Mouse (Mus musculus): ENCODE results near the gene Clrn3. TPM values are rescaled to one million over a fixed set of nuclear protein-coding genes. Genes with fewer than 3 reads are reported as not detected.

The Clrn3 gene
- total and polyA plus RNA-seq, 2 experiments from 2014 or later = not detected

- Histone ChIP-seq H3K4me2 (ENCODE audit: low read depth, low read length) (no peak overlapping the region), H3K36me3 (ENCODE audit: insufficient read depth, low read length) (no peaks in the 10 kb centered on the region), H3K9me3 (ENCODE audit: low read length) (no peaks in the 10 kb centered on the region), H3K4me1 (ENCODE audit: insufficient read depth, low read length) (no peaks in the 10 kb centered on the region), H3K4me3 (ENCODE audit: low read length) (no peak overlapping the region), H3K9ac (replicated peaks; ENCODE audit: low read length) (no peak overlapping the region), H3K27me3 (ENCODE audit: insufficient read depth, low read length) (no peaks in the 10 kb centered on the region), H3K27ac (no peak overlapping the region)
- no peak for TF ChIP-seq CTCF (IDR thresholded peaks at IDR 0.05; ENCODE audit: low read depth)
- WGBS = 82% methylated on average over 6 of the region's 6 CpGs
- DNase-seq (ENCODE audit: low spot score) = no peak
- ATAC-seq = no peak
Observed at GRCm38 (mm10) chr7:135524424-135524967, 4.0 kb downstream of the Clrn3 start.

GRCm38 (mm10) chr7:135523981-135524380 is 4.5 kb downstream of the Clrn3 start:
- no peaks in the 10 kb centered on the region for H3K4me1 ChIP-seq (ENCODE audit: insufficient read depth, low read length)
- no peaks in the 10 kb centered on the region for H3K36me3 ChIP-seq (ENCODE audit: insufficient read depth, low read length)
- H3K27ac ChIP-seq = no peak overlapping the region
- no peak for TF ChIP-seq CTCF (IDR thresholded peaks at IDR 0.05; ENCODE audit: low read depth)
- DNase-seq (ENCODE audit: low spot score) (no peak), ATAC-seq (no peak)
- H3K4me2 ChIP-seq (ENCODE audit: low read depth, low read length) = no peak overlapping the region
- WGBS = 52% methylated on average over 4 of the region's 4 CpGs
- H3K27me3 ChIP-seq (ENCODE audit: insufficient read depth, low read length) = no peaks in the 10 kb centered on the region
- H3K4me3 ChIP-seq (ENCODE audit: low read length) = no peak overlapping the region
- H3K9ac ChIP-seq (replicated peaks; ENCODE audit: low read length) = no peak overlapping the region
- H3K9me3 ChIP-seq (ENCODE audit: low read length) = no peaks in the 10 kb centered on the region

- H3K27me3 ChIP-seq (ENCODE audit: insufficient read depth, low read length) = no peaks in the 10 kb centered on the region
- H3K9ac ChIP-seq (replicated peaks; ENCODE audit: low read length) = no peak overlapping the region
- H3K4me3 ChIP-seq (ENCODE audit: low read length) = no peak overlapping the region
- no peaks in the 10 kb centered on the region for H3K9me3 ChIP-seq (ENCODE audit: low read length)
- TF ChIP-seq CTCF (IDR thresholded peaks at IDR 0.05; ENCODE audit: low read depth) = no peak
- H3K4me2 ChIP-seq (ENCODE audit: low read depth, low read length) = no peak overlapping the region
- ATAC-seq (no peak), DNase-seq (ENCODE audit: low spot score) (no peak)
- no peak overlapping the region for H3K27ac ChIP-seq
- no peaks in the 10 kb centered on the region for H3K4me1 ChIP-seq (ENCODE audit: insufficient read depth, low read length)
- no peaks in the 10 kb centered on the region for H3K36me3 ChIP-seq (ENCODE audit: insufficient read depth, low read length)
- WGBS = 56% methylated on average over 15 of the region's 15 CpGs
Observed at GRCm38 (mm10) chr7:135521755-135522512, 6.5 kb downstream of the Clrn3 start.

- WGBS = 79% methylated on average over 5 of the region's 5 CpGs
- Histone ChIP-seq H3K27me3 (ENCODE audit: insufficient read depth, low read length) (no peaks in the 10 kb centered on the region), H3K4me1 (ENCODE audit: insufficient read depth, low read length) (no peaks in the 10 kb centered on the region), H3K4me2 (ENCODE audit: low read depth, low read length) (no peak overlapping the region), H3K27ac (no peak overlapping the region), H3K36me3 (ENCODE audit: insufficient read depth, low read length) (no peaks in the 10 kb centered on the region), H3K4me3 (ENCODE audit: low read length) (no peak overlapping the region), H3K9me3 (ENCODE audit: low read length) (no peaks in the 10 kb centered on the region), H3K9ac (replicated peaks; ENCODE audit: low read length) (no peak overlapping the region)
- TF ChIP-seq CTCF (IDR thresholded peaks at IDR 0.05; ENCODE audit: low read depth) = no peak
- ATAC-seq = no peak
- no peak for DNase-seq (ENCODE audit: low spot score)
Observed at GRCm38 (mm10) chr7:135520241-135520640, 8.2 kb downstream of the Clrn3 start.

GRCm38 (mm10) chr7:135517191-135517590 is 11.3 kb downstream of the Clrn3 start:
- Histone ChIP-seq H3K4me2 (ENCODE audit: low read depth, low read length) (no peak overlapping the region), H3K9ac (replicated peaks; ENCODE audit: low read length) (no peak overlapping the region), H3K4me1 (ENCODE audit: insufficient read depth, low read length) (no peaks in the 10 kb centered on the region), H3K27ac (no peak overlapping the region), H3K9me3 (ENCODE audit: low read length) (no peaks in the 10 kb centered on the region), H3K36me3 (ENCODE audit: insufficient read depth, low read length) (no peaks in the 10 kb centered on the region), H3K27me3 (ENCODE audit: insufficient read depth, low read length) (no peaks in the 10 kb centered on the region), H3K4me3 (ENCODE audit: low read length) (no peak overlapping the region)
- whole genome bisulfite sequencing = 71% methylated on average over 4 of the region's 4 CpGs
- DNase-seq (ENCODE audit: low spot score) (no peak), ATAC-seq (no peak)
- TF ChIP-seq CTCF (IDR thresholded peaks at IDR 0.05; ENCODE audit: low read depth) = no peak

- WGBS = 92% methylated on average over 3 of the region's 3 CpGs
- Histone ChIP-seq H3K9me3 (ENCODE audit: low read length) (no peaks in the 10 kb centered on the region), H3K4me1 (ENCODE audit: insufficient read depth, low read length) (no peaks in the 10 kb centered on the region), H3K4me3 (ENCODE audit: low read length) (no peak overlapping the region), H3K9ac (replicated peaks; ENCODE audit: low read length) (no peak overlapping the region), H3K27me3 (ENCODE audit: insufficient read depth, low read length) (no peaks in the 10 kb centered on the region), H3K36me3 (ENCODE audit: insufficient read depth, low read length) (no peaks in the 10 kb centered on the region), H3K4me2 (ENCODE audit: low read depth, low read length) (no peak overlapping the region), H3K27ac (no peak overlapping the region)
- ATAC-seq (no peak), DNase-seq (ENCODE audit: low spot score) (no peak)
- TF ChIP-seq CTCF (IDR thresholded peaks at IDR 0.05; ENCODE audit: low read depth) = no peak
Observed at GRCm38 (mm10) chr7:135511723-135512122, 16.7 kb downstream of the Clrn3 start.

GRCm38 (mm10) chr7:135510431-135510830 is 18.0 kb downstream of the Clrn3 start:
- H3K27ac ChIP-seq = no peak overlapping the region
- H3K27me3 ChIP-seq (ENCODE audit: insufficient read depth, low read length) = no peaks in the 10 kb centered on the region
- H3K36me3 ChIP-seq (ENCODE audit: insufficient read depth, low read length) = no peaks in the 10 kb centered on the region
- no peaks in the 10 kb centered on the region for H3K4me1 ChIP-seq (ENCODE audit: insufficient read depth, low read length)
- WGBS = 93% methylated on average over 5 of the region's 5 CpGs
- DNase-seq (ENCODE audit: low spot score) (no peak), ATAC-seq (no peak)
- no peak for TF ChIP-seq CTCF (IDR thresholded peaks at IDR 0.05; ENCODE audit: low read depth)
- no peak overlapping the region for H3K4me3 ChIP-seq (ENCODE audit: low read length)
- H3K4me2 ChIP-seq (ENCODE audit: low read depth, low read length) = no peak overlapping the region
- H3K9me3 ChIP-seq (ENCODE audit: low read length) = no peaks in the 10 kb centered on the region
- no peak overlapping the region for H3K9ac ChIP-seq (replicated peaks; ENCODE audit: low read length)

Measured in hindbrain, postnatal 0 days (tissue).